In the genomic region with DNA sequence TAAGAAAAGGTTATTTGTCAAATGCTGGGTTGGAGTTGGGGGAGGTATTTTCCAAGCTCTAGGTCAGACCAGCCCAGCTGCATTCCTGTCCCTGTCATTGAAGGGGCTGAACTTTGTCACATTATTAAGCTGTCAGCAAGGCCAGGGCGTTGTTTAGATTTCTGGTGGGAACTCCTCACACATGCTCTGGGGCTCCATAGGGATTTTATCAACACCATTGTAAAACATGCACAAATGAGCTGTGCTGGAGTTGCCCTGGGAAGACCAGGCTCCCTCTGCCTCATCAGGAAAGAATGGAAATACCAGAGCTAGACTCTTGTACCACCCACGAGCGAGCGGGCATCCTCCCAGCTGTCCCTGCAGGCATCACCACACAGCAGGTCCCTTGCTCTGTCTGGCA, we compare ENCODE assay signal across 9 mouse cellular contexts.
DNase-seq lines count a peak whose midpoint lies in the region; ATAC-seq lines count a peak whose summit lies in the region.
"Had no signal": no experiment of that assay in that cellular context is flagged by ENCODE, and none has a peak within 500 bp of the region (broad histone marks: within the 10 kb centered on the region; RNA-seq: fewer than 3 reads in every experiment).

No protein-coding gene starts in this region.

- intact Hi-C loops in gastrocnemius, postnatal 14 days (cut with DNase I; ENCODE audit: low total_unique reads) = no loop called here

- peak overlapping the region; percentile 15; the same call in 1 of the 2 replicates for H3K27ac ChIP-seq in forebrain, embryonic 13.5 days
- H3K27ac ChIP-seq in forebrain, embryonic 11.5 days (ENCODE audit: low read depth, low read length) = no peak overlapping the region
- peak overlapping the region; percentile 65 for H3K27ac ChIP-seq in heart, embryonic 12.5 days (ENCODE audit: poor library complexity, severe bottlenecking)
- H3K27ac ChIP-seq in limb, embryonic 15.5 days = 0 out of 2 replicates have a peak overlapping the region, but pooled peaks have one; percentile 27
- H3K27ac ChIP-seq in liver, embryonic 12.5 days = no peak overlapping the region

- WGBS in forebrain, embryonic 13.5 days = 35% methylated on average over 4 of the region's 4 CpGs
- WGBS in forebrain, embryonic 11.5 days = 59% methylated on average over 4 of the region's 4 CpGs
- 3% methylated on average over 4 of the region's 4 CpGs for WGBS in heart, embryonic 12.5 days
- 13% methylated on average over 4 of the region's 4 CpGs for WGBS in limb, embryonic 15.5 days
- WGBS in liver, embryonic 12.5 days (ENCODE audit: insufficient replicate concordance) = 24% methylated on average over 4 of the region's 4 CpGs

- H3K4me1 ChIP-seq in forebrain, embryonic 13.5 days = peaks cover 12% of the 10 kb centered on the region
- no peaks in the 10 kb centered on the region for H3K4me1 ChIP-seq in forebrain, embryonic 11.5 days (replicated peaks; ENCODE audit: control insufficient read depth, insufficient read depth, low read length)
- H3K4me1 ChIP-seq in heart, embryonic 12.5 days (replicated peaks) = peaks cover 19% of the 10 kb centered on the region
- peaks cover 20% of the 10 kb centered on the region for H3K4me1 ChIP-seq in limb, embryonic 15.5 days
- H3K4me1 ChIP-seq in liver, embryonic 12.5 days = no peaks in the 10 kb centered on the region

- no peaks in the 10 kb centered on the region for H3K36me3 ChIP-seq in forebrain, embryonic 13.5 days (ENCODE audit: poor library complexity, severe bottlenecking)
- no peaks in the 10 kb centered on the region for H3K36me3 ChIP-seq in forebrain, embryonic 11.5 days (ENCODE audit: control insufficient read depth, insufficient read depth, low read length)
- H3K36me3 ChIP-seq in heart, embryonic 12.5 days = no peaks in the 10 kb centered on the region
- H3K36me3 ChIP-seq in limb, embryonic 15.5 days = no peaks in the 10 kb centered on the region
- no peaks in the 10 kb centered on the region for H3K36me3 ChIP-seq in liver, embryonic 12.5 days

- no peak overlapping the region for H3K4me3 ChIP-seq in forebrain, embryonic 13.5 days
- H3K4me3 ChIP-seq in forebrain, embryonic 11.5 days (ENCODE audit: low read depth, low read length) = no peak overlapping the region
- H3K4me3 ChIP-seq in heart, embryonic 12.5 days = peak overlapping the region; percentile 16
- H3K4me3 ChIP-seq in limb, embryonic 15.5 days = no peak overlapping the region
- H3K4me3 ChIP-seq in liver, embryonic 12.5 days = no peak overlapping the region

- H3K9me3 ChIP-seq in forebrain, embryonic 13.5 days (replicated peaks) = no peaks in the 10 kb centered on the region
- H3K9me3 ChIP-seq in forebrain, embryonic 11.5 days (ENCODE audit: control insufficient read depth, low read length) = no peaks in the 10 kb centered on the region
- no peaks in the 10 kb centered on the region for H3K9me3 ChIP-seq in heart, embryonic 12.5 days (replicated peaks)
- H3K9me3 ChIP-seq in limb, embryonic 15.5 days = no peaks in the 10 kb centered on the region
- no peaks in the 10 kb centered on the region for H3K9me3 ChIP-seq in liver, embryonic 12.5 days (replicated peaks)

- DNase-seq in forebrain, embryonic 11.5 days (ENCODE audit: low spot score) = no peak
- peak; percentile 25 for DNase-seq in adipocyte (ENCODE audit: low spot score)
- no peak for DNase-seq in gastrocnemius, postnatal 14 days
- DNase-seq in layer of hippocampus, postnatal 25 days (ENCODE audit: extremely low spot score in 1 of 2, low spot score in 1 of 2) = no peak
- DNase-seq: left cerebral cortex, postnatal 4 days had no signal

- no peak overlapping the region for H3K9ac ChIP-seq in forebrain, embryonic 13.5 days
- H3K9ac ChIP-seq in forebrain, embryonic 11.5 days (ENCODE audit: low read length) = no peak overlapping the region
- H3K9ac ChIP-seq in heart, embryonic 12.5 days = no peak overlapping the region
- no peak overlapping the region for H3K9ac ChIP-seq in limb, embryonic 15.5 days
- no peak overlapping the region for H3K9ac ChIP-seq in liver, embryonic 12.5 days

- H3K27me3 ChIP-seq in forebrain, embryonic 13.5 days = no peaks in the 10 kb centered on the region
- no peaks in the 10 kb centered on the region for H3K27me3 ChIP-seq in forebrain, embryonic 11.5 days (ENCODE audit: control insufficient read depth, insufficient read depth, low read length)
- H3K27me3 ChIP-seq in heart, embryonic 12.5 days (replicated peaks) = peaks cover 19% of the 10 kb centered on the region
- 0 out of 2 replicates have a peak, but pooled peaks cover 3% of the 10 kb centered on the region for H3K27me3 ChIP-seq in limb, embryonic 15.5 days
- no peaks in the 10 kb centered on the region for H3K27me3 ChIP-seq in liver, embryonic 12.5 days (replicated peaks)

- ATAC-seq in forebrain, embryonic 13.5 days = peak; percentile 38; the same call in 1 of the 2 replicates
- no peak for ATAC-seq in forebrain, embryonic 11.5 days (replicated peaks; ENCODE audit: low FRiP score)
- ATAC-seq in heart, embryonic 12.5 days (ENCODE audit: insufficient number of reproducible peaks, low FRiP score) = peak; percentile 83
- peak; percentile 48; the same call in 1 of the 2 replicates for ATAC-seq in limb, embryonic 15.5 days (ENCODE audit: insufficient number of reproducible peaks, low FRiP score, low TSS enrichment, low read depth)
- no peak for ATAC-seq in liver, embryonic 12.5 days

- no peak overlapping the region for H3K4me2 ChIP-seq in forebrain, embryonic 13.5 days
- H3K4me2 ChIP-seq in forebrain, embryonic 11.5 days (ENCODE audit: low read depth, low read length, severe bottlenecking) = no peak overlapping the region
- H3K4me2 ChIP-seq in heart, embryonic 12.5 days = peak overlapping the region; percentile 51
- no peak overlapping the region for H3K4me2 ChIP-seq in limb, embryonic 15.5 days
- no peak overlapping the region for H3K4me2 ChIP-seq in liver, embryonic 12.5 days

Comparison
In these comparisons a context has a peak if more than half of its experiments do, and no peak if none do; other contexts are left out.
1. ATAC-seq: peak in forebrain, embryonic 13.5 days (single experiment), heart, embryonic 12.5 days (single experiment) and limb, embryonic 15.5 days (single experiment); none in forebrain, embryonic 11.5 days (single experiment) and liver, embryonic 12.5 days (single experiment).
2. H3K27ac ChIP-seq: peak in forebrain, embryonic 13.5 days (single experiment), heart, embryonic 12.5 days (single experiment) and limb, embryonic 15.5 days (single experiment); none in forebrain, embryonic 11.5 days (single experiment) and liver, embryonic 12.5 days (single experiment).